Mouse (Mus musculus) forebrain, embryonic 12.5 days (tissue): ENCODE results near the gene Sema3a. TPM values are rescaled to one million over a fixed set of nuclear protein-coding genes. Genes with fewer than 3 reads are reported as not detected.
"Not testable (repeated sequence)": the region's sequence is repeated elsewhere in the genome, so short reads cannot be mapped to it uniquely, and the experiment has no call there.

Experiments used
- ATAC-seq: fragments of 200-750 bp; cut with Nextera tagmentation; 2 replicates; pipeline ENCODE4 v1.8.0; 2017; ENCODE audit warnings: moderate TSS enrichment; ENCODE audit not compliant: low FRiP score
- H3K27ac ChIP-seq: fragments of 300-500 bp; sonication (generic); 2 replicates; pipeline ENCODE4 v1.5.1; 2016; ENCODE audit warnings: mild to moderate bottlenecking
- H3K27me3 ChIP-seq: fragments of 300-500 bp; sonication (generic); 2 replicates; pipeline ENCODE4 v1.6.1; 2016; ENCODE audit warnings: mild to moderate bottlenecking
- H3K36me3 ChIP-seq: fragments of 300-500 bp; sonication (generic); replicated peaks from 2 replicates; pipeline ENCODE4 v1.6.1; 2016; ENCODE audit warnings: mild to moderate bottlenecking
- H3K4me1 ChIP-seq: fragments of 300-500 bp; sonication (generic); 2 replicates; pipeline ENCODE4 v1.6.1; 2016
- H3K4me2 ChIP-seq: fragments of 300-500 bp; sonication (generic); 2 replicates; pipeline ENCODE4 v1.6.1; 2016; ENCODE audit warnings: mild to moderate bottlenecking, moderate library complexity
- H3K4me3 ChIP-seq: fragments of 300-500 bp; sonication (generic); replicated peaks from 2 replicates; pipeline ENCODE4 v1.5.1; 2016; ENCODE audit warnings: mild to moderate bottlenecking
- H3K9ac ChIP-seq: fragments of 300-500 bp; sonication (generic); 2 replicates; pipeline ENCODE4 v1.6.1; 2016; ENCODE audit warnings: mild to moderate bottlenecking
- H3K9me3 ChIP-seq: fragments of 300-500 bp; sonication (generic); 2 replicates; pipeline ENCODE4 v1.6.1; 2016
- WGBS: fragments of 180-500 bp; shearing (Covaris S2); methylation state at CpG from one replicate; pipeline ENCODE4 v1.1.7; 2016; 5-methylcytosine and 5-hydroxymethylcytosine counted together
- polyA plus RNA-seq: library from polyadenylated mRNA; unstranded; fragments of >200 nt; fragmentation: Nextera tagmentation; extraction: Ambion mirVana; gene quantifications from 2 replicates; pipeline ENCODE4 v1.2.1, GENCODE M21; 2016

The Sema3a gene
- polyA plus RNA-seq, 1 experiment from 2014 or later: 20.4 TPM

DNA sequence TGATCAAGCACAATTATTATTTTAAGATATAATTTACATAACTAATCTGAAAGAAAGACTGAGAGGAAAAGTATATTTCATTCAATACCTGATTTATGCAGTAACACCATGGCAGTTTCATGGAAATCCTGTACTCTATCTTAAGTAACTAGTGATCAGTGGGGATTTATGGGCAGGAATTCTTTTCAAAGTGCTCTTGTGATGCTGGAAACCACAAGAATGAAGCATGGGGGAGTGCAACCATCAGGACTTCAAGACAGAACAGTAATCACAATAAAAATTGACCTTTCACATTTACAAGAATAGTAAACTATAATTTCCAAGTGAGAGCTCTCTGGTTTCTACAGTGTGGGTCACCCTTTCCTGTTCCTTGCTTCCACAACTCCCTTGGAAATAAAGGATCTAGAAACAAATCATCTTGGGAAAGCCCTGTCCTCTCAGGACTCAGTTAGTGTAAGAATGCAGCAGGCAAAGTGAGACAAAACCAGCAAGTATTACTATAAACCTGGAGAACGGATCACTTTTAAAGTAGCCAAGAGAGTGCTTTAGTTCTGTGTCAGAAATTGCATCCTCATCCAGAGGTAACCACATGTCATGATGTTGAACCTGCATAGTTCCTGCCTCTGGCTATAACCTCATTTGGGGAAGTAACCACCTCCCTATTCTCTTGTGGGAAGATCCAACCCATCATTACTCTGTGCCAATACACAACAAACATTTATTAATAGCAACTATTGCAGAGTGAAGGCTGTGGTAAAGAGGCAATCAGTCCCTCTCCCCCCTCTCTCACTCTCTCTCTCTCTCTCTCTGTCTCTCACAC is 335.2 kb downstream of the Sema3a start:
- Histone ChIP-seq H3K27me3 (no peaks in the 10 kb centered on the region), H3K4me2 (no peak overlapping the region), H3K27ac (no peak overlapping the region), H3K36me3 (no peaks in the 10 kb centered on the region), H3K4me3 (no peak overlapping the region), H3K9ac (no peak overlapping the region), H3K9me3 (no peaks in the 10 kb centered on the region; the same call in 1 of the 2 replicates), H3K4me1 (no peaks in the 10 kb centered on the region)
- 88% methylated on average over 1 of the region's 1 CpGs for whole genome bisulfite sequencing
- no peak for ATAC-seq

DNA sequence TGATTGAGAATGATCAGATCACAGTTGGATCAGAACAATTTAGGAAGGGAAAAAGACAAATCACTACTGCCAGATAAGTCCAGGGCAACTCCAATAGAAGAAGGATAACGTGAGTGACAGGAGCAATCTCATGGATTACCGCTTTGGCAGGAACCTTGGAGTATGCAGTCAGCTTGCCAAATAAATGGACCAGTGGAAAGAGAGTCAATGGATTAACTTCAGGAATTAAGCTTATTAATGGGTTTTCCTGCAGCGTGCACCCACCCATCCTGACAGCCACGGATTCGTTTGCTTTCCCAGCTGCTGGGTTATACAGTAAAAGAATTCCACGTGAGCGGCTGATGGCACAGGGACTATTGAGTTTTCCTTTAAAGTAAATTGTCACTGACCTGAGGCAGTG is 343.6 kb downstream of the Sema3a start:
- WGBS: 54% methylated on average over 7 of the region's 7 CpGs
- Histone ChIP-seq H3K36me3 (no peaks in the 10 kb centered on the region), H3K9ac (no peak overlapping the region), H3K4me3 (no peak overlapping the region), H3K27me3 (no peaks in the 10 kb centered on the region), H3K4me2 (no peak overlapping the region), H3K27ac (no peak overlapping the region), H3K9me3 (no peaks in the 10 kb centered on the region), H3K4me1 (no peaks in the 10 kb centered on the region; the same call in none of the 2 replicates)
- ATAC-seq: no peak

GRCm38 (mm10) chr5:13469401-13469800 is 344.2 kb downstream of the Sema3a start:
- no peaks in the 10 kb centered on the region; the same call in none of the 2 replicates for H3K4me1 ChIP-seq
- 74% methylated on average over 5 of the region's 5 CpGs for WGBS
- no peak overlapping the region for H3K9ac ChIP-seq
- no peaks in the 10 kb centered on the region for H3K9me3 ChIP-seq
- no peak overlapping the region for H3K4me3 ChIP-seq
- H3K36me3 ChIP-seq: no peaks in the 10 kb centered on the region
- no peaks in the 10 kb centered on the region for H3K27me3 ChIP-seq
- ATAC-seq: no peak
- H3K27ac ChIP-seq: no peak overlapping the region
- H3K4me2 ChIP-seq: no peak overlapping the region

DNA sequence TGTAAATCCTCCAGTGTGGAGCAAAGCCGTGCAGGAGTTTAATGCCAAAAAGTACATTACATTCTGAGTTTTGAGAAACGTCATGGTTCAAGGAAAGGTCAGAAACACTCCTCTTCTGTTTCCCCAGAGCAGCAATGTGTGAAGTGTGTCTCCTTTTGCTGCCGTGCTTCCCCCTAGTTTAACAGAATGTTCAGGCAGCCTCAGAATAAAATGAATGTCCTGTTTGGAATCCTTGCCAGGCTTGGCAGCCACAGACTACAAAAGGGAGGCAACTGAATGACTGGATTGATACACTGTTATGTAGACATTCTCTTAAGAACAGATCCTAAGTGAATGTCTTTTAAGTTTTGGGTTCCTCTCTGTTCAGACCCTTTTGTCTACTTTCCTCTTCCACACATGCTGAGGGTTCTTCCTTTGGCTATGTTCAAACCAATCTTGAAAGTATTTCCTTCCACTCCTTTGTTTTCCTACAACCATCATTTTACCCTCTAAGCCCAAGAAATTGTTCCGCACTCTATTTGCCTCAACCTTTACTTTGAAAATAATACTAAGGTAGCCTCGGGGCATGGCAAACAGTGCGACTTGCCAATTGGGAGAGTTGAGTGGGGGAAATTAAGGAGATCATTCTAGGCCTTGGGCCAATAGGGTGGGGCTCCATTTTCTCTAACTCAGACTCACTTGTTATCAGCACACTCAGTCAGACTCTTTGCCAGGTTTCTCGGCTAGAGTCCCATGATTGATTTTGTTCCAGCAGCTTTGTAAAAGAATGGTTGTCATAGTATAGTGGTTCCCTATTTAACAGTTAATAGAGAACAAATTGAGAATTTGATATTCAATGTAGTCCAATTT is 345.1 kb downstream of the Sema3a start:
- Histone ChIP-seq H3K27ac (peak overlapping the region; percentile 53; the same call in 1 of the 2 replicates), H3K36me3 (no peaks in the 10 kb centered on the region), H3K9me3 (no peaks in the 10 kb centered on the region), H3K4me3 (no peak overlapping the region), H3K9ac (no peak overlapping the region), H3K27me3 (no peaks in the 10 kb centered on the region), H3K4me2 (no peak overlapping the region), H3K4me1 (no peaks in the 10 kb centered on the region; the same call in none of the 2 replicates)
- ATAC-seq: peak; percentile 84; the same call in 1 of the 2 replicates
- WGBS: 52% methylated on average over 7 of the region's 7 CpGs

DNA sequence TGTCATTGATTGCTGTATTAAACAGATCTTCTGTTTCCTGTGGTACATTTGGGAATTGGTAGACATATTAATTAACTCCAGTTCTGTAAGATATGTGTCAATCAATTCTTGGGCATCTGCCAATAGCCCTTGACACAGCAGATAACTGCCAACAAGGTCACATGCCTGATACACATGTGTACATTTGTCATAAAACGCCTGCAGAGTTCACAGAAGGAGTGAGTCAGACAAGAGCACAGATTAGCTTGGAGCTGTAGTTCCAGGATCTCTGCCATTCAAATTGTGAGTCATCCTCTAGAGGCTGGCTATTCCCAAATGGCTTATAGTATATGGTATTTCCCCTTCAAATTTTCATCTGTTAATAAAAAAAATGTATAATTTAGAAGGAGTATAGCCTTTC is 352.4 kb downstream of the Sema3a start:
- Histone ChIP-seq H3K27ac (no peak overlapping the region), H3K27me3 (no peaks in the 10 kb centered on the region), H3K4me2 (no peak overlapping the region), H3K36me3 (no peaks in the 10 kb centered on the region), H3K9me3 (no peaks in the 10 kb centered on the region), H3K4me3 (no peak overlapping the region), H3K4me1 (no peaks in the 10 kb centered on the region), H3K9ac (no peak overlapping the region)
- WGBS: 67% methylated on average over 1 of the region's 1 CpGs
- no peak for ATAC-seq

GRCm38 (mm10) chr5:13488671-13489070 is 363.5 kb downstream of the Sema3a start:
- H3K27ac ChIP-seq: no peak overlapping the region
- no peaks in the 10 kb centered on the region for H3K36me3 ChIP-seq
- no peaks in the 10 kb centered on the region for H3K27me3 ChIP-seq
- no peaks in the 10 kb centered on the region for H3K4me1 ChIP-seq
- 80% methylated on average over 2 of the region's 2 CpGs for WGBS
- H3K9ac ChIP-seq: no peak overlapping the region
- no peaks in the 10 kb centered on the region for H3K9me3 ChIP-seq
- no peak overlapping the region for H3K4me3 ChIP-seq
- no peak overlapping the region for H3K4me2 ChIP-seq
- no peak for ATAC-seq

DNA sequence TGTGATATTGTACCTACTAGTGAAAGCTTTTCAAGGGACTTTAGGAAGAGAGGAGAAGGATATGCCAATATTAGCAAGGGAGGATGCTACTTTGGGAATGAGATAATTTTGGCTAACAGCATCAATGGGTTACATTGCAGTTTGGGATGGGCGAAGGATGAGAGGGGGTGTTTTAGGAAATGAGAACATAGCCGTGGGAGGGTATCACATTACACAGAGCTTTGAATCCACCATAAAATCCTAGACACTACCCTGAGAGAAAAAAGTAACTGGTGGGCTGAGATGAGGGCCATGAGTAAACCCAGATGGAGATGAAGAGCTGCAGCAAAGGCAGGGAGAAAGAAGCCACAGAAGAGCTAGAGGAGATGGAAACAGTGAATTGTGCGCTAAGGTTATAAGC is 370.8 kb downstream of the Sema3a start:
- H3K9me3 ChIP-seq, H3K27me3 ChIP-seq, H3K4me2 ChIP-seq, H3K27ac ChIP-seq, H3K36me3 ChIP-seq, H3K4me1 ChIP-seq, H3K4me3 ChIP-seq, ATAC-seq, H3K9ac ChIP-seq: not testable (repeated sequence)
- 85% methylated on average over 3 of the region's 3 CpGs for WGBS

GRCm38 (mm10) chr5:13499835-13500234 is 374.6 kb downstream of the Sema3a start:
- Histone ChIP-seq H3K9me3 (no peaks in the 10 kb centered on the region), H3K4me2 (no peak overlapping the region), H3K4me3 (no peak overlapping the region), H3K9ac (no peak overlapping the region), H3K4me1 (no peaks in the 10 kb centered on the region), H3K27ac (no peak overlapping the region), H3K27me3 (no peaks in the 10 kb centered on the region), H3K36me3 (no peaks in the 10 kb centered on the region)
- 89% methylated on average over 2 of the region's 2 CpGs for WGBS
- ATAC-seq: no peak

DNA sequence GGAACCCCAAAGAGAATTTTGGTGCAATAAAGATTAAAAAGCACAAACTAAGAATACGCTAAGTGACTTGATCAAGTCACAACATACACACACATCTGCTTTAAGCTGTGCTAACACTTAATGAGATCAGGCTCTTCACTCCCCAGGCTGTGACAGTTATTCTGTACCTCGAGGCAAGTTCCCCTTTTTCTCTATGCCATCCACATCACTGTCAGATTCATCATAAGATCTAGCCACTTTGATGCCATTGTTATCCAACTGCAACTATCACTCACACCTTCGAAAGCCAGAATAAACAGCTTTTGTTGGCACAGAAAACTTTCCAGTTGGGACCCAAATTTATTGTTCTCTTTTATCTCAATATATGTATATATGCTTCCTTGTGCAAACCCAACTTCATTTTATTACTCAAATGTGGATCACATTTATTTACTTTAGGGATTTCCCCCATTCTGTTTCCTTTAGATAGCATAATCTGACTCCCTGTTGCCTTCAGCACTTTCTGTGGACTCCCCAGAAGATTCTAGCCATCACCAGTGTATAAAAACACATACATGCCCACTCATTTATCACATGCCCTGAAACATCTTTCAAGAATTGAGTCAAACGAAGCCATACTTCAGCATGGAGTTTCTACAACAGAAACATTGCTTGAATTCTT is 380.8 kb downstream of the Sema3a start:
- H3K27ac ChIP-seq: no peak overlapping the region
- no peak overlapping the region for H3K4me2 ChIP-seq
- WGBS: 67% methylated on average over 4 of the region's 4 CpGs
- no peaks in the 10 kb centered on the region for H3K27me3 ChIP-seq
- H3K4me1 ChIP-seq: no peaks in the 10 kb centered on the region
- H3K9me3 ChIP-seq: no peaks in the 10 kb centered on the region
- no peak overlapping the region for H3K9ac ChIP-seq
- no peaks in the 10 kb centered on the region for H3K36me3 ChIP-seq
- no peak overlapping the region for H3K4me3 ChIP-seq
- ATAC-seq: no peak

GRCm38 (mm10) chr5:13509163-13509562 is 383.9 kb downstream of the Sema3a start:
- H3K27ac ChIP-seq: no peak overlapping the region
- no peaks in the 10 kb centered on the region for H3K9me3 ChIP-seq
- H3K4me2 ChIP-seq: no peak overlapping the region
- no peaks in the 10 kb centered on the region for H3K4me1 ChIP-seq
- no peaks in the 10 kb centered on the region for H3K36me3 ChIP-seq
- no peak overlapping the region for H3K9ac ChIP-seq
- no peak overlapping the region for H3K4me3 ChIP-seq
- no peak for ATAC-seq
- no peaks in the 10 kb centered on the region for H3K27me3 ChIP-seq
- WGBS: 85% methylated on average over 3 of the region's 3 CpGs

- Histone ChIP-seq H3K36me3 (no peaks in the 10 kb centered on the region), H3K9me3 (no peaks in the 10 kb centered on the region), H3K27me3 (0 out of 2 replicates have a peak, but pooled peaks cover 3% of the 10 kb centered on the region), H3K4me2 (no peak overlapping the region), H3K4me1 (no peaks in the 10 kb centered on the region), H3K27ac (no peak overlapping the region), H3K9ac (no peak overlapping the region), H3K4me3 (no peak overlapping the region)
- no peak for ATAC-seq
- WGBS: 91% methylated on average over 4 of the region's 4 CpGs
Measured at GRCm38 (mm10) chr5:13517018-13517417, 391.8 kb downstream of the Sema3a start.

DNA sequence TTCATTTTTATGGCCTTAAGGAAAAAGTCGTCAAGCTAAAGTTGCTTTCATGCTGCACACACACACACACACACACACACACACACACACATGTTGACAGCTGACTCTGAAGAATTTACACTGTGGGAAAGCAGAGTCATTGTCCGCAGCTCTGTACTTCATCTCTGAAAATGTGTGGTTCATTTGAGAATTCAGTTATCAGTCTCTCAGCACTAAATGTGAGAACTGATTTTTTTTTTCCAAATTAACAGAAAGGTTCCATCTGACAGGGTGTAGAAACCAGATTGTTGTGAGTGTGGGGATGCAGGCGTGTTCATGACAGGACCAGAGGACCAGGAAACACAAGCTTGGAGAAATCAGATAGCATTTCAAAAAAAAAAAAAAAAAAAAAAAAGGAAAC is 400.4 kb downstream of the Sema3a start:
- Histone ChIP-seq H3K9me3 (no peaks in the 10 kb centered on the region), H3K27me3 (0 out of 2 replicates have a peak, but pooled peaks cover 5% of the 10 kb centered on the region), H3K27ac (no peak overlapping the region), H3K4me2 (no peak overlapping the region), H3K4me3 (no peak overlapping the region), H3K36me3 (no peaks in the 10 kb centered on the region), H3K9ac (no peak overlapping the region), H3K4me1 (peaks cover 8% of the 10 kb centered on the region)
- ATAC-seq: no peak
- WGBS: 64% methylated on average over 3 of the region's 3 CpGs
